Mouse (Mus musculus): ENCODE results near the gene Pogz. TPM values are rescaled to one million over a fixed set of nuclear protein-coding genes. Genes with fewer than 3 reads are reported as not detected.
"Not testable (repeated sequence)": the region's sequence is repeated elsewhere in the genome, so short reads cannot be mapped to it uniquely, and the experiment has no call there.

Gene Pogz
- polyA plus RNA-seq, 1 experiment: 8.7 TPM

- H3K79me3 ChIP-seq (ENCODE audit: low read depth): no peaks in the 10 kb centered on the region
- no peaks in the 10 kb centered on the region for H3K36me3 ChIP-seq (ENCODE audit: control insufficient read depth, insufficient read depth)
- peaks cover 4% of the 10 kb centered on the region for H3K27me3 ChIP-seq (ENCODE audit: control insufficient read depth, insufficient read depth, insufficient read length)
- H3ac ChIP-seq (ENCODE audit: control insufficient read depth, insufficient read length, low read depth): no peak overlapping the region
- TF ChIP-seq MYOG (IDR thresholded peaks at IDR 0.05; ENCODE audit: control insufficient read depth, extremely low read depth, insufficient read length): no peak
- no peak for TF ChIP-seq MYOD1 (IDR thresholded peaks at IDR 0.05; ENCODE audit: control insufficient read depth, insufficient read length, low read depth)
- no peak for TF ChIP-seq CTCF (IDR thresholded peaks at IDR 0.05; ENCODE audit: control insufficient read depth, insufficient read depth, insufficient read length)
- TF ChIP-seq FOSL1 (IDR thresholded peaks at IDR 0.05; ENCODE audit: insufficient read depth, low read length, poor library complexity, severe bottlenecking): no peak
- no peak for TF ChIP-seq MAX (IDR thresholded peaks at IDR 0.05)
- no peak for TF ChIP-seq CEBPB (IDR thresholded peaks at IDR 0.05; ENCODE audit: low read depth)
- TF ChIP-seq USF1 (IDR thresholded peaks at IDR 0.05; ENCODE audit: low read depth): no peak
- H3K79me2 ChIP-seq (ENCODE audit: control insufficient read depth, insufficient read depth): no peaks in the 10 kb centered on the region
- no peak overlapping the region for H3K4me3 ChIP-seq (ENCODE audit: insufficient read depth, poor library complexity, severe bottlenecking)
Observed at GRCm38 (mm10) chr3:94894076-94894475, 56.7 kb downstream of the Pogz start.

- H3K79me3 ChIP-seq (ENCODE audit: low read depth): no peaks in the 10 kb centered on the region
- TF ChIP-seq MYOG (IDR thresholded peaks at IDR 0.05; ENCODE audit: control insufficient read depth, extremely low read depth, insufficient read length) (no peak), MAX (IDR thresholded peaks at IDR 0.05) (no peak), MYOD1 (IDR thresholded peaks at IDR 0.05; ENCODE audit: control insufficient read depth, insufficient read length, low read depth) (no peak), USF1 (IDR thresholded peaks at IDR 0.05; ENCODE audit: low read depth) (no peak), CEBPB (IDR thresholded peaks at IDR 0.05; ENCODE audit: low read depth) (no peak), CTCF (IDR thresholded peaks at IDR 0.05; ENCODE audit: control insufficient read depth, insufficient read depth, insufficient read length) (no peak), FOSL1 (IDR thresholded peaks at IDR 0.05; ENCODE audit: insufficient read depth, low read length, poor library complexity, severe bottlenecking) (no peak)
- H3ac ChIP-seq (ENCODE audit: control insufficient read depth, insufficient read length, low read depth): no peak overlapping the region
- H3K27me3 ChIP-seq (ENCODE audit: control insufficient read depth, insufficient read depth, insufficient read length): peaks cover 3% of the 10 kb centered on the region
- no peaks in the 10 kb centered on the region for H3K36me3 ChIP-seq (ENCODE audit: control insufficient read depth, insufficient read depth)
- H3K4me3 ChIP-seq (ENCODE audit: insufficient read depth, poor library complexity, severe bottlenecking): no peak overlapping the region
- H3K79me2 ChIP-seq (ENCODE audit: control insufficient read depth, insufficient read depth): no peaks in the 10 kb centered on the region
Observed at GRCm38 (mm10) chr3:94902747-94903146, 65.4 kb downstream of the Pogz start.

- H3K79me3 ChIP-seq (ENCODE audit: low read depth); H3ac ChIP-seq (ENCODE audit: control insufficient read depth, insufficient read length, low read depth); H3K36me3 ChIP-seq (ENCODE audit: control insufficient read depth, insufficient read depth); H3K4me3 ChIP-seq (ENCODE audit: insufficient read depth, poor library complexity, severe bottlenecking); H3K79me2 ChIP-seq (ENCODE audit: control insufficient read depth, insufficient read depth); H3K27me3 ChIP-seq (ENCODE audit: control insufficient read depth, insufficient read depth, insufficient read length): not testable (repeated sequence)
Observed at GRCm38 (mm10) chr3:94904759-94905158, 67.4 kb downstream of the Pogz start.

- Histone ChIP-seq H3ac (ENCODE audit: control insufficient read depth, insufficient read length, low read depth) (no peak overlapping the region), H3K79me2 (ENCODE audit: control insufficient read depth, insufficient read depth) (no peaks in the 10 kb centered on the region), H3K79me3 (ENCODE audit: low read depth) (no peaks in the 10 kb centered on the region), H3K4me3 (ENCODE audit: insufficient read depth, poor library complexity, severe bottlenecking) (no peak overlapping the region), H3K36me3 (ENCODE audit: control insufficient read depth, insufficient read depth) (no peaks in the 10 kb centered on the region), H3K27me3 (ENCODE audit: control insufficient read depth, insufficient read depth, insufficient read length) (no peaks in the 10 kb centered on the region)
- TF ChIP-seq USF1 (IDR thresholded peaks at IDR 0.05; ENCODE audit: low read depth): no peak
- TF ChIP-seq MAX (IDR thresholded peaks at IDR 0.05): no peak
- no peak for TF ChIP-seq CEBPB (IDR thresholded peaks at IDR 0.05; ENCODE audit: low read depth)
Observed at GRCm38 (mm10) chr3:94906482-94906881, 69.1 kb downstream of the Pogz start.

- H3K79me3 ChIP-seq (ENCODE audit: low read depth): no peaks in the 10 kb centered on the region
- H3K36me3 ChIP-seq (ENCODE audit: control insufficient read depth, insufficient read depth): no peaks in the 10 kb centered on the region
- H3K27me3 ChIP-seq (ENCODE audit: control insufficient read depth, insufficient read depth, insufficient read length): peaks cover 12% of the 10 kb centered on the region
- no peak overlapping the region for H3K4me3 ChIP-seq (ENCODE audit: insufficient read depth, poor library complexity, severe bottlenecking)
- H3ac ChIP-seq (ENCODE audit: control insufficient read depth, insufficient read length, low read depth): no peak overlapping the region
- TF ChIP-seq CEBPB (IDR thresholded peaks at IDR 0.05; ENCODE audit: low read depth): no peak
- no peak for TF ChIP-seq CTCF (IDR thresholded peaks at IDR 0.05; ENCODE audit: control insufficient read depth, insufficient read depth, insufficient read length)
- TF ChIP-seq MYOG (IDR thresholded peaks at IDR 0.05; ENCODE audit: control insufficient read depth, extremely low read depth, insufficient read length): no peak
- TF ChIP-seq FOSL1 (IDR thresholded peaks at IDR 0.05; ENCODE audit: insufficient read depth, low read length, poor library complexity, severe bottlenecking): no peak
- TF ChIP-seq USF1 (IDR thresholded peaks at IDR 0.05; ENCODE audit: low read depth): no peak
- TF ChIP-seq MAX (IDR thresholded peaks at IDR 0.05): no peak
- no peak for TF ChIP-seq MYOD1 (IDR thresholded peaks at IDR 0.05; ENCODE audit: control insufficient read depth, insufficient read length, low read depth)
- H3K79me2 ChIP-seq (ENCODE audit: control insufficient read depth, insufficient read depth): no peaks in the 10 kb centered on the region
Observed at GRCm38 (mm10) chr3:94911050-94911693, 73.8 kb downstream of the Pogz start.

GRCm38 (mm10) chr3:94913801-94914200 lies 76.4 kb downstream of the Pogz start:
- no peaks in the 10 kb centered on the region for H3K79me2 ChIP-seq (ENCODE audit: control insufficient read depth, insufficient read depth)
- no peaks in the 10 kb centered on the region for H3K36me3 ChIP-seq (ENCODE audit: control insufficient read depth, insufficient read depth)
- no peaks in the 10 kb centered on the region for H3K79me3 ChIP-seq (ENCODE audit: low read depth)
- H3K27me3 ChIP-seq (ENCODE audit: control insufficient read depth, insufficient read depth, insufficient read length): peaks cover 12% of the 10 kb centered on the region
- TF ChIP-seq CEBPB (IDR thresholded peaks at IDR 0.05; ENCODE audit: low read depth) (no peak), CTCF (IDR thresholded peaks at IDR 0.05; ENCODE audit: control insufficient read depth, insufficient read depth, insufficient read length) (no peak), MYOD1 (IDR thresholded peaks at IDR 0.05; ENCODE audit: control insufficient read depth, insufficient read length, low read depth) (no peak), USF1 (IDR thresholded peaks at IDR 0.05; ENCODE audit: low read depth) (no peak), MYOG (IDR thresholded peaks at IDR 0.05; ENCODE audit: control insufficient read depth, extremely low read depth, insufficient read length) (no peak), FOSL1 (IDR thresholded peaks at IDR 0.05; ENCODE audit: insufficient read depth, low read length, poor library complexity, severe bottlenecking) (no peak), MAX (IDR thresholded peaks at IDR 0.05) (no peak)
- no peak overlapping the region for H3ac ChIP-seq (ENCODE audit: control insufficient read depth, insufficient read length, low read depth)
- no peak overlapping the region for H3K4me3 ChIP-seq (ENCODE audit: insufficient read depth, poor library complexity, severe bottlenecking)
